Mouse (Mus musculus) brain, embryonic 18.5 days (tissue): Measurements from ENCODE around the gene Plod2.

Source experiments
- DNase-seq: peaks from one replicate; pipeline ENCODE4 v3.0.0-alpha.2; 2012; ENCODE audit warnings: low read depth, low spot score

The Plod2 gene

GRCm38 (mm10) chr9:92541977-92542561, at the start of gene Plod2:
Gene Plod2, plus strand, starts transcription at chr9:92542223.
- DNase-seq: no peak

DNA sequence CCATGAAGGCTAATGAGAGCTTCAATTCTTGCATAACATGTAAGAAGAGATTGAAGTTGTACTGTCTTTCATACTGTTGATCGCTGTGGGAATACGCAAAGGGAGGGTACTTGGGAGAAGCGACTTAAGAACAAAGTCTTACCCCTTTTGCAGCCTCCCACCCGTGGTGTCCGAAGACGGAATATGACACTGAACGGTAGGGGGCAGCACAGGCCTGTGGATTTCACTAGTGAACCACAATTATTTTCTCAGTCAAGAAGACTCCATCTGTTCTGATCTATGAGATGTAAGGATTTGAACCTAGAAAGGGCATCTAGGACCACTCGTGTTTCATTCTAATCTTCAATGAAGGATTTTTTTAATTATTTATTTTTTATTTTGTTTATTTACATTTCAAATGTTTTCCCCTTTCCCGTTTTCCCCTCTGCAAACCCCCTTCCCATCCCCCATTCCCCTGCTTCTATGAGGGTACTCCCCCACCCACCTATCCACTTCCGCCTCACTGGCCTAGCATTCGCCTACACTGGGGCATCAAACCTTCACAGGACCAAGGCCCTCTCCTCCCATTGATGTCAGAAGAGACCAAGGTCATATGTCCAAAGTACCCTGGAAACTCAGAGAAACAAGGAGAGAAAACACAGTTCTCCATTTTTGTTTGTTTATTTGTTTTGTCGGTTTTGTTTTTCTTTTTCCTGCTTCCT, 42.2 kb upstream of the Plod2 start:
- DNase-seq: peak; percentile 30

- DNase-seq: no peak
Measured at GRCm38 (mm10) chr9:92504256-92504655, 37.8 kb upstream of the Plod2 start.

GRCm38 (mm10) chr9:92504889-92505288, 37.1 kb upstream of the Plod2 start:
- no peak for DNase-seq

DNA sequence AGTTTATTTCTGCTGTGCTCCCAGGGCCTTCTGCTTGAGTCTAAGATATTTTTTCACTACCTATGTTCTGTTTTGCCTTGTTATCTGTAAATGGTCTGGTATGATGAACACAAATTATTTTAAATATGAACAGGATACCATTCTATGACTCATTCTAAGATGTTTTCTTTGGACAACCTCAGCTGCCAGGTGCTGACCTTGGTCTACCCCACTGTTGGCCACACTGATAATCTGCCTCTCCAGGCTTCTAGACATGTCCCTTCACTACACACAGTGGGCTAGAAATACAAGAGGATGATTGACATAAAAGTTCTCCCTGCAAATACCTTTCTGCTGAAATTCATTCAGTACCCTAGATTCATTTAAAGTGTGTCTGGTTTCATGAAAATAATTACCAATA, 30.3 kb upstream of the Plod2 start:
- DNase-seq: no peak

GRCm38 (mm10) chr9:92517036-92517435, 25.0 kb upstream of the Plod2 start:
- DNase-seq: no peak

DNA sequence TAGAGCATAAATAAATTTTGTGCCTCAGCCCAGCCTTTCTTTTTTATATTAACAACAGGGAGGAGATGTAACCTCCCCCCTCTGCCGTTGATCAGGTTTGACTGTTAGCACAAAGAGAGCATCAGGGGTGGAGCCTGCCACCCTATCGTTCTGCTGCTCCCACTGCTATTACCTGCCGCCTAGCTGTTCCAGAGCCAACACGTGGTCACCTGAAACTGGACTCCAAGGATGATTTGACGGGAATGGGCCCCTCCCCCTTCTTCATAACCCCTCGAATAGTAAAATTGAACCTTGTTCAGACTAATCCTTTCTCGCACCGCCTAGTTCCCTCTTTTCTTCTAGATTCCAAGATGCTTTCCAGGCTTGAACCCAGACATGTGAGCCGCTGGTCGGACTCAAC, 21.3 kb upstream of the Plod2 start:
- no peak for DNase-seq

GRCm38 (mm10) chr9:92524506-92524905, 17.5 kb upstream of the Plod2 start:
- DNase-seq: no peak

DNA sequence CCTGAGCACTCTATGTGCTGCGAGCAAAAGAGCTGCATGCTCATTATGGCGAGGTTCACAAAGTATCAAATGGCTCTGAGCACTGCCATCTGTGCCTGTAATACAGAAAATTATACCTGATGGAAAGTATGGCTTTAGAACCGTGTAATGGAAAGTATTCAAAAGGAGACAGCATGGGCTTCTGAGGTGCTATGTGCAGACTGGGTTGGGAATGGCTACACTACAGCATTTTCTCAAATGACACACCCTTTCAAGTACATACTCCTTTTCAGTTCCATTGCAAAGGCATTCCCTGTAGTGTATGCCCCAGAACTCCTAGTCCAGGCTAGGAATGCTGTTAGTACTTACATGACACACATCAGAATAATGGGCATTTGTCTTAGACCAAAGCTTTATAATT, 12.0 kb upstream of the Plod2 start:
- no peak for DNase-seq

DNA sequence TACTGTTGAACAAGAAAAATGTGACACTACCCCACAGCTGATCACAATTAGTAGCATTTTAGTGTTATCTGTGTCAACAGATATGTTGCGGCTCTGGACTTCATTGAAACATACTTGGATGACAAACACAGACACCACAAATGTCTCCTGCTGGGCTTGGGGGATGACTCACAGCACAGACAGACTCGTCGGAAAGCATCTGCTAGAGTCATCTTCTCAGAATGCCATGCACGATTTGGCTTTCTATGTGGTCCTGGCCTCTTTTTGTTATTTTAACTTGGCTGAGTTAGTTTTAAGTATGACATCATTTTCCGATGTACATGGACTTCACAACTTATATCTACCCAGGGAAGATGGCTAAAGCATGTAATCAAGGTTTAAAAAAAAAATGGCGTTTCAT, 4.3 kb upstream of the Plod2 start:
- DNase-seq: no peak

- DNase-seq: no peak
Measured at GRCm38 (mm10) chr9:92538216-92538615, 3.8 kb upstream of the Plod2 start.

GRCm38 (mm10) chr9:92542591-92543416, 781 bp downstream of the Plod2 start:
- DNase-seq: no peak

DNA sequence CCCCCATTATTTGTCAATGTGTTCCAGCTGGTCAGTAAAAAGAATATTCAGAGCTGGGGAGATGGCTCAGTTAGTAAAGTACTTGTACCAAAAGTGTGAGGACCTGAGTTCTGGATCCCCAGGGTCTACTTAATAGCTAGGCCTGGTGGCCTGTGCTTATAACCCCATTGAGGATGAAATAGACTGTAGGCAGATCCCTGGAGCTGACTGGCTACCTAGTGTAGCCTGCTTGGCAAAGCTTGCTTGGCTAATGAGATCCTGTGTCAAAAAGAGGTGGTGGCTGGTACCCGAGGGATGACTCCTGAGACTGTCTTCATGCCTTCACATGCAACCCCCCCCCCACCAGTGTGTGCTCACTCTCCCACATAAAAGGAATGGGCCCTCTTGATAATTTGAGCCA, 2.1 kb downstream of the Plod2 start:
- DNase-seq: no peak

GRCm38 (mm10) chr9:92545021-92545420, 3.0 kb downstream of the Plod2 start:
- no peak for DNase-seq

DNA sequence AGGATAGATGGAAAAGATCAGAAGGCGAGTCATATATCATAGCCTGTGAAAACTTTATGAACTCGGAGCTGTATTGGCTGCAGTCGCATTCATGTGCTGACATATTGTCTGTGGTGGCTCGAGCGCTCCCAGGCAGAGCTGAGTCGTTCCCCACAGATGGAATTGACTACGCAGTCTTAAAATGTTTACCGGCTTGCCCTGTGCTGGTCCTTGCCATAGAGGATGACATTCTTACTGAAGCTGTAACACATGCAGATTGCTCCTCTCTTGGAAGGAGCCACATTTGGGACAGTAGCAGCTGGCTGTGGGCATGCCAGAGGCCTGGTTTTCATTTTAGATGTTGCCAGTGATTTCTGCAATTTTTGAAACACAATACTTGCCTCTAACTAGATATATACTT, 4.4 kb downstream of the Plod2 start:
- no peak for DNase-seq

DNA sequence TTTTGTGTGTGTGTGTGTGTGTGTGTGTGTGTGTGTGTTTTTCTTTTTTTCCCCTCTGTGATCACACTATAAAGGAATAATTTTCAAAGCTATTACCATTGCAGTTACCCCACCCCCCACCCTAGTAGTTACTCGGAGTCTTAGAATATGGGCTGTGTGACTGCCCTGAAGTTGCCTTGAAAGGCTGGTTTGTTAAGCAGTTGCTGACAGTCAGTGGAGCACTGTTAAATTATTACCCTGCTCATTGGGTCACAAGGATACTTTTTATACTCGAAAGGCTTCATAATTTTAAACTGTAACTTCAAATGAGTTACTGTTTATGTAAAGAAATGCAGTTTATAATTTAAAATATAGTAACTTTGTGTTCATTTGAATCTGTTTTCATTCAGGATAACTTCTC, 5.1 kb downstream of the Plod2 start:
- no peak for DNase-seq

- no peak for DNase-seq
Measured at GRCm38 (mm10) chr9:92547821-92548220, 5.8 kb downstream of the Plod2 start.

GRCm38 (mm10) chr9:92548603-92549002, 6.6 kb downstream of the Plod2 start:
- DNase-seq: no peak

- no peak for DNase-seq
Measured at GRCm38 (mm10) chr9:92549811-92550490, 7.9 kb downstream of the Plod2 start.

GRCm38 (mm10) chr9:92550981-92551380, 9.0 kb downstream of the Plod2 start:
- no peak for DNase-seq

GRCm38 (mm10) chr9:92551666-92552065, 9.6 kb downstream of the Plod2 start:
- DNase-seq: no peak

DNA sequence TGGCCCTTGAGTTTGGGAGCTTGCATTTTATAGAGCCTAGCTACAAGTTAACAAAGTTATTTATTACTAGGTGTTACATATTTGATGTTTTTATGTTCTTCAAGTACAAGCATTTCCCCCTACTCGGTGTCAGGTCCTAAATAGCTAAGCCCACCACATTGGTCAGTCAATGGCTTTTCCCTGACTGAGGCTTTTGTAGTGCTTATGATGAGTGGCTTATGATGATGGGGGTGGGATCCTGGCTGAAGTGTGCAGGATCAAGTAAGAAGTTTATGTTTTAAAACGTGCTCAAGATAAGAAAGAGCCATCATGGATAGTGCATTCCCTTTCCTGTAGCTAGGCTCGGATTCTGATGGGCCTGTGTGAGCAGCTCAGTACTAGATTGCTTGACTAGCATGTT, 10.7 kb downstream of the Plod2 start:
- DNase-seq: no peak
